11 mouse cellular contexts compared by ENCODE assay signal in the genomic region with DNA sequence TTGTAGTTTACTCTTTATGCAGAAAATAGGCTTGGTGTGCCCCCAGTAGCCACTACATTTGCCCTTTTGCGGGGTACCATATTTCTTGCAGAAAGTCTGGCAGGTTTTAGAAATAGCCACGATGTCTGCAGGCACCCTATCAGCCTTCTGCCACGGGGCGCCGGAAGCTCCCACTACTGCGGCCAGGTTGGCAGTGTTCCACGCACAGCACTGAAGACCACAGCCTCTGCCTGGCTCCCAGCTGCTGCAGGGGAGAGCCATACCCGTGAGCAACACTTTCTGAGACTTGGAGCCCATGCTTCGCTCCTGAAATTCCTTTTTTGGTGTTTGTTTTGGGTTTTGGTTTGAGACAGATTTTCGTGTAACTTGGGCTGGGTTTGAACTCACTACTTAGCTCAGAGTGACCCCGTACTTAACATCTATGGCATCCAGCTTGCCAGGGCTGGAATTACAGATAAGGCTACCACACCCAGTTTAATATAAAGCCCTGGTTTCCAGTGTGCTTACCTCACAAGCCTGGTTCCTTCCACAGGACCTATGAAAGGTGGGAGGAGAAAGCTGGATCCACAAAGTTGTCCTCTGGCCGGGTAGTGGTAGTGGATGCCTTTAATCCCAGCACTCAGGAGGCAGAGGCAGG. TPM values are rescaled to one million over a fixed set of nuclear protein-coding genes. Genes with fewer than 3 reads are reported as not detected.
DNase-seq lines count a peak whose midpoint lies in the region; ATAC-seq and TF ChIP-seq lines count a peak whose summit lies in the region.
"Had no signal": no experiment of that assay in that cellular context is flagged by ENCODE, and none has a peak within 500 bp of the region (broad histone marks: within the 10 kb centered on the region; RNA-seq: fewer than 3 reads in every experiment).

No protein-coding gene starts in this region.

- DNase-seq in left cerebral cortex, postnatal 25 days (ENCODE audit: low spot score in 2 of 2): peak; percentile 8 to 20
- DNase-seq in left cerebral cortex, adult 18-20 months (ENCODE audit: low spot score in 2 of 2): no peak
- peak; percentile 37 to 48 for DNase-seq in CD8-positive naive resting alpha-beta T cell, adult 2 months (ENCODE audit: low read depth in 2 of 2, low spot score in 2 of 2)
- peak; percentile 64 for DNase-seq in T-cell, adult 2 months (ENCODE audit: low spot score)
- no peak for DNase-seq in limb, embryonic 10.5 days (ENCODE audit: low spot score)
- DNase-seq in left cerebral cortex, postnatal 36 days (ENCODE audit: low spot score in 2 of 2): no peak
- no peak for DNase-seq in midbrain, postnatal 0 days (ENCODE audit: low spot score)

- TF ChIP-seq CTCF in midbrain, postnatal 0 days (IDR thresholded peaks at IDR 0.05): no peak

- no peaks in the 10 kb centered on the region for H3K36me3 ChIP-seq in myocyte (ENCODE audit: control insufficient read depth, insufficient read depth)
- no peaks in the 10 kb centered on the region for H3K36me3 ChIP-seq in limb, embryonic 10.5 days
- H3K36me3 ChIP-seq in midbrain, postnatal 0 days (ENCODE audit: insufficient read depth, low read length): no peaks in the 10 kb centered on the region
- H3K36me3 ChIP-seq: hindbrain, embryonic 12.5 days; limb, embryonic 15.5 days had no signal

- no peak overlapping the region for H3K4me2 ChIP-seq in myocyte (ENCODE audit: low read depth)
- H3K4me2 ChIP-seq in midbrain, postnatal 0 days (ENCODE audit: low read depth, low read length, poor library complexity, severe bottlenecking): no peak overlapping the region
- H3K4me2 ChIP-seq: hindbrain, embryonic 12.5 days; limb, embryonic 15.5 days had no signal

- intact Hi-C loops in left cerebral cortex, postnatal 25 days (cut with DNase I): no loop called here
- intact Hi-C loops in left cerebral cortex, postnatal 36 days (cut with DNase I): no loop called here

- H3K9me3 ChIP-seq in limb, embryonic 10.5 days (replicated peaks): no peaks in the 10 kb centered on the region
- no peaks in the 10 kb centered on the region for H3K9me3 ChIP-seq in midbrain, postnatal 0 days (ENCODE audit: low read length)
- H3K9me3 ChIP-seq: hindbrain, embryonic 12.5 days; limb, embryonic 15.5 days had no signal

- H3K27ac ChIP-seq in limb, embryonic 10.5 days: no peak overlapping the region
- no peak overlapping the region for H3K27ac ChIP-seq in midbrain, postnatal 0 days (ENCODE audit: low read depth, low read length)
- H3K27ac ChIP-seq: hindbrain, embryonic 12.5 days; layer of hippocampus, adult 2 months; limb, embryonic 15.5 days had no signal

- 86% methylated on average over 12 of the region's 12 CpGs for WGBS in limb, embryonic 10.5 days
- 81% methylated on average over 12 of the region's 12 CpGs for WGBS in midbrain, postnatal 0 days

- no peak for TF ChIP-seq POLR2A in myocyte (IDR thresholded peaks at IDR 0.05; ENCODE audit: insufficient read length, low read depth)

- H3K79me2 ChIP-seq in myocyte (ENCODE audit: control insufficient read depth, insufficient read depth): no peaks in the 10 kb centered on the region

- no peak overlapping the region for H3K4me3 ChIP-seq in myocyte
- no peak overlapping the region for H3K4me3 ChIP-seq in limb, embryonic 10.5 days
- H3K4me3 ChIP-seq in midbrain, postnatal 0 days (ENCODE audit: low read depth, low read length): no peak overlapping the region
- H3K4me3 ChIP-seq: hindbrain, embryonic 12.5 days; layer of hippocampus, adult 2 months; limb, embryonic 15.5 days had no signal

- H3K4me1 ChIP-seq in limb, embryonic 10.5 days: peaks cover 10% of the 10 kb centered on the region
- no peaks in the 10 kb centered on the region for H3K4me1 ChIP-seq in midbrain, postnatal 0 days (ENCODE audit: insufficient read depth, low read length)
- H3K4me1 ChIP-seq: limb, embryonic 15.5 days had no signal

- H3ac ChIP-seq in myocyte (ENCODE audit: control insufficient read depth, insufficient read length): no peak overlapping the region

- ATAC-seq in midbrain, postnatal 0 days (ENCODE audit: low FRiP score): no peak

- H3K27me3 ChIP-seq in myocyte (ENCODE audit: control insufficient read depth, insufficient read depth, insufficient read length): no peaks in the 10 kb centered on the region
- no peaks in the 10 kb centered on the region for H3K27me3 ChIP-seq in limb, embryonic 10.5 days (ENCODE audit: low read depth, poor library complexity, severe bottlenecking)
- no peaks in the 10 kb centered on the region for H3K27me3 ChIP-seq in midbrain, postnatal 0 days (ENCODE audit: insufficient read depth, low read length)
- H3K27me3 ChIP-seq: hindbrain, embryonic 12.5 days; limb, embryonic 15.5 days had no signal

- no peak overlapping the region for H3K9ac ChIP-seq in midbrain, postnatal 0 days (replicated peaks; ENCODE audit: low read length, poor library complexity, severe bottlenecking)
- H3K9ac ChIP-seq: hindbrain, embryonic 12.5 days; limb, embryonic 15.5 days had no signal

TF ChIP-seq in myocyte, 11 proteins besides CTCF, POLR2A, EP300 and RAD21:
- TF ChIP-seq MYOD1 (IDR thresholded peaks at IDR 0.05; ENCODE audit: control insufficient read depth in 1 of 3, insufficient read length in 2 of 3, low read depth in 2 of 3) (peak in 1 of 3 experiments; percentile 33), MYOG (IDR thresholded peaks at IDR 0.05; ENCODE audit: control insufficient read depth in 1 of 3, insufficient read depth in 1 of 3, insufficient read length in 2 of 3, low read depth in 2 of 3) (peak in 2 of 3 experiments; percentile 13 to 22), USF1 (IDR thresholded peaks at IDR 0.05; ENCODE audit: low read depth) (no peak), TCF3 (IDR thresholded peaks at IDR 0.05; ENCODE audit: insufficient read length, low read depth) (no peak), MAX (IDR thresholded peaks at IDR 0.05; ENCODE audit: low read depth) (no peak), TCF12 (IDR thresholded peaks at IDR 0.05; ENCODE audit: insufficient read depth, poor library complexity, severe bottlenecking) (no peak), POLR2AphosphoS2 (IDR thresholded peaks at IDR 0.05; ENCODE audit: insufficient read length, low read depth) (no peak), REST (IDR thresholded peaks at IDR 0.05; ENCODE audit: insufficient read depth, insufficient read length) (no peak), CEBPB (IDR thresholded peaks at IDR 0.05; ENCODE audit: insufficient read depth, poor library complexity, severe bottlenecking) (no peak), SRF (IDR thresholded peaks at IDR 0.05; ENCODE audit: control insufficient read depth, insufficient read length, low read depth) (no peak), E2F4 (IDR thresholded peaks at IDR 0.05; ENCODE audit: insufficient read depth) (no peak)

RNA-seq across cellular contexts. Expression of a gene that starts 40.9 kb away (rescaled TPM):
- 10 to 100 TPM; 34.9 to 37.9 TPM for total RNA-seq in left cerebral cortex, postnatal 25 days (2021)
- 10 to 100 TPM; 35.8 to 38.7 TPM for total RNA-seq in left cerebral cortex, adult 18-20 months (2021)
- 5.8 TPM for polyA plus RNA-seq in myocyte (2012; fragmentation: generic; extraction: Trizol)
- 15.5 and 15.7 TPM in 2 replicates for polyA plus RNA-seq in limb, embryonic 10.5 days (2016; fragmentation: Nextera tagmentation; extraction: Ambion mirVana)
- 10 to 100 TPM; 27.9 to 36.6 TPM for total RNA-seq in left cerebral cortex, postnatal 36 days (2021)
- 40.8 and 40.9 TPM in 2 replicates for total RNA-seq in midbrain, postnatal 0 days (2014; rRNA removed)
- 12.6 and 14.9 TPM in 2 replicates for polyA plus RNA-seq in midbrain, postnatal 0 days (2015; fragmentation: Nextera tagmentation; extraction: Ambion mirVana)

RNA-seq across cellular contexts. Expression of a gene that starts 52.7 kb away (rescaled TPM):
- 100 to 1,000 TPM; 160 to 162 TPM for total RNA-seq in left cerebral cortex, postnatal 25 days (2021)
- 100 to 1,000 TPM; 150 to 151 TPM for total RNA-seq in left cerebral cortex, adult 18-20 months (2021)
- 20.9 TPM for polyA plus RNA-seq in myocyte (2012; fragmentation: generic; extraction: Trizol)
- 59.3 and 59.5 TPM in 2 replicates for polyA plus RNA-seq in limb, embryonic 10.5 days (2016; fragmentation: Nextera tagmentation; extraction: Ambion mirVana)
- 100 to 1,000 TPM; 119 to 184 TPM for total RNA-seq in left cerebral cortex, postnatal 36 days (2021)
- 55.9 and 73.4 TPM in 2 replicates for total RNA-seq in midbrain, postnatal 0 days (2014; rRNA removed)
- 56.8 and 59.0 TPM in 2 replicates for polyA plus RNA-seq in midbrain, postnatal 0 days (2015; fragmentation: Nextera tagmentation; extraction: Ambion mirVana)

Comparison
In these comparisons a context has a peak if more than half of its experiments do, and no peak if none do; other contexts are left out.
1. DNase-seq: peak in left cerebral cortex, postnatal 25 days (2 of 2), CD8-positive naive resting alpha-beta T cell, adult 2 months (2 of 2) and T-cell, adult 2 months (single experiment); none in left cerebral cortex, adult 18-20 months (0 of 2), limb, embryonic 10.5 days (single experiment), left cerebral cortex, postnatal 36 days (0 of 2) and midbrain, postnatal 0 days (single experiment).